Comparison of ENCODE assay signal across 8 mouse cellular contexts in genomic region chrX:155215501-155216248, GRCm38 (mm10). TPM values are rescaled to one million over a fixed set of nuclear protein-coding genes. Genes with fewer than 3 reads are reported as not detected.
DNase-seq lines count a peak whose midpoint lies in the region; ATAC-seq and TF ChIP-seq lines count a peak whose summit lies in the region.

No protein-coding gene starts in this region.

- peak overlapping the region; percentile 94 for H3K27ac ChIP-seq in cortical plate, adult 2 months (ENCODE audit: insufficient read depth, low read length)
- H3K27ac ChIP-seq in intestine, embryonic 16.5 days (ENCODE audit: low read length), result peak overlapping the region; percentile 89
- peak overlapping the region; percentile 83 for H3K27ac ChIP-seq in liver, postnatal 0 days (ENCODE audit: low read depth)
- no peak overlapping the region for H3K27ac ChIP-seq in neural tube, embryonic 14.5 days (ENCODE audit: low read depth, low read length)

- no peak for TF ChIP-seq CTCF in cortical plate, adult 2 months (IDR thresholded peaks at IDR 0.05; ENCODE audit: extremely low read depth, insufficient read depth, low read length)
- TF ChIP-seq CTCF in liver, postnatal 0 days (IDR thresholded peaks at IDR 0.05; ENCODE audit: low read depth), result no peak

- TF ChIP-seq POLR2A in cortical plate, adult 2 months (IDR thresholded peaks at IDR 0.05; ENCODE audit: extremely low read depth, insufficient read depth, low read length), result no peak

- H3K4me3 ChIP-seq in cortical plate, adult 2 months (ENCODE audit: insufficient read depth, low read length), result peak overlapping the region; percentile 79
- peak overlapping the region; percentile 61 for H3K4me3 ChIP-seq in intestine, embryonic 16.5 days (ENCODE audit: low read length)
- H3K4me3 ChIP-seq in liver, postnatal 0 days (ENCODE audit: low read depth, low read length), result peak overlapping the region; percentile 67
- peak overlapping the region; percentile 44 for H3K4me3 ChIP-seq in neural tube, embryonic 14.5 days (ENCODE audit: low read depth, low read length)

- no peaks in the 10 kb centered on the region for H3K9me3 ChIP-seq in intestine, embryonic 16.5 days (ENCODE audit: control insufficient read depth, low read length)
- no peaks in the 10 kb centered on the region for H3K9me3 ChIP-seq in liver, postnatal 0 days (ENCODE audit: low read length)
- H3K9me3 ChIP-seq in neural tube, embryonic 14.5 days (ENCODE audit: control insufficient read depth, low read length), result no peaks in the 10 kb centered on the region

- H3K27me3 ChIP-seq in intestine, embryonic 16.5 days (replicated peaks; ENCODE audit: control insufficient read depth, insufficient read depth, low read length), result no peaks in the 10 kb centered on the region
- no peaks in the 10 kb centered on the region for H3K27me3 ChIP-seq in liver, postnatal 0 days (ENCODE audit: insufficient read depth, low read length)
- H3K27me3 ChIP-seq in neural tube, embryonic 14.5 days (ENCODE audit: control insufficient read depth, insufficient read depth, low read length), result no peaks in the 10 kb centered on the region

- H3K36me3 ChIP-seq in intestine, embryonic 16.5 days (ENCODE audit: control insufficient read depth, insufficient read depth, low read length), result no peaks in the 10 kb centered on the region
- H3K36me3 ChIP-seq in liver, postnatal 0 days (replicated peaks; ENCODE audit: insufficient read depth, low read length), result 0 out of 2 replicates have a peak, but pooled peaks cover 5% of the 10 kb centered on the region
- no peaks in the 10 kb centered on the region for H3K36me3 ChIP-seq in neural tube, embryonic 14.5 days (ENCODE audit: control insufficient read depth, insufficient read depth, low read length)

- TF ChIP-seq EP300 in liver, postnatal 0 days (IDR thresholded peaks at IDR 0.05; ENCODE audit: low read depth), result no peak

- H3K4me1 ChIP-seq in cortical plate, adult 2 months (ENCODE audit: control insufficient read depth, insufficient read depth, low read length), result no peaks in the 10 kb centered on the region
- H3K4me1 ChIP-seq in intestine, embryonic 16.5 days (ENCODE audit: control insufficient read depth, insufficient read depth, low read length), result no peaks in the 10 kb centered on the region
- no peaks in the 10 kb centered on the region for H3K4me1 ChIP-seq in liver, postnatal 0 days (ENCODE audit: insufficient read depth)
- no peaks in the 10 kb centered on the region for H3K4me1 ChIP-seq in neural tube, embryonic 14.5 days (ENCODE audit: control insufficient read depth, insufficient read depth, low read length)

- 26% methylated on average over 22 of the region's 24 CpGs for WGBS in intestine, embryonic 16.5 days
- 17% methylated on average over 20 of the region's 24 CpGs for WGBS in liver, postnatal 0 days (ENCODE audit: insufficient replicate concordance)
- WGBS in neural tube, embryonic 14.5 days, result 18% methylated on average over 22 of the region's 24 CpGs

- peak; percentile 73 for ATAC-seq in intestine, embryonic 16.5 days
- peak; percentile 63 for ATAC-seq in liver, postnatal 0 days
- peak; percentile 80 for ATAC-seq in neural tube, embryonic 14.5 days (ENCODE audit: low read depth)

- H3K4me2 ChIP-seq in intestine, embryonic 16.5 days (ENCODE audit: low read depth, low read length), result peak overlapping the region; percentile 40
- H3K4me2 ChIP-seq in liver, postnatal 0 days (ENCODE audit: low read depth, low read length), result peak overlapping the region; percentile 69
- peak overlapping the region; percentile 48 for H3K4me2 ChIP-seq in neural tube, embryonic 14.5 days (ENCODE audit: low read depth, low read length)

- H3K9ac ChIP-seq in intestine, embryonic 16.5 days (ENCODE audit: low read depth, low read length), result peak overlapping the region; percentile 73
- H3K9ac ChIP-seq in liver, postnatal 0 days (replicated peaks), result peak overlapping the region; percentile 79
- H3K9ac ChIP-seq in neural tube, embryonic 14.5 days (replicated peaks; ENCODE audit: low read depth, low read length), result no peak overlapping the region; the same call in 1 of the 2 replicates

- DNase-seq in B cell, adult 2 months, result peak; percentile 50 to 58
- DNase-seq in R1 (ENCODE audit: low read depth, low spot score), result peak; percentile 33
- DNase-seq in gastrocnemius, postnatal 25 days, result peak; percentile 36
- peak; percentile 42 for DNase-seq in liver, postnatal 0 days
- no peak for DNase-seq in layer of hippocampus, adult 8-10 months (ENCODE audit: low spot score in 2 of 2)

RNA-seq across cellular contexts. Expression of gene Sat1, which starts 0.6 kb away (rescaled TPM):
- polyA plus RNA-seq in cortical plate, adult 2 months (2012; rRNA removed), result 97.3 and 98.1 TPM in 2 replicates
- 10 to 100 TPM; 24.1 to 29.2 TPM for total RNA-seq in gastrocnemius, postnatal 25 days (2021)
- polyA plus RNA-seq in intestine, embryonic 16.5 days (2015; fragmentation: Nextera tagmentation; extraction: Ambion mirVana), result 327 and 371 TPM in 2 replicates
- polyA plus RNA-seq in liver, postnatal 0 days (2015; fragmentation: Nextera tagmentation; extraction: Ambion mirVana), result 179 and 186 TPM in 2 replicates
- 63.1 and 75.1 TPM in 2 replicates for polyA plus RNA-seq in neural tube, embryonic 14.5 days (2014; fragmentation: Nextera tagmentation; extraction: Ambion mirVana)
- 10 to 100 TPM; 62.4 to 91.7 (median 78.6) TPM for total RNA-seq in layer of hippocampus, adult 8-10 months (2022)

RNA-seq across cellular contexts. Expression of gene Acot9, which starts 46.6 kb away (rescaled TPM):
- polyA plus RNA-seq in cortical plate, adult 2 months (2012; rRNA removed), result 16.3 and 18.0 TPM in 2 replicates
- 10 to 100 TPM; 23.1 to 27.8 TPM for total RNA-seq in gastrocnemius, postnatal 25 days (2021)
- 27.9 and 28.5 TPM in 2 replicates for polyA plus RNA-seq in intestine, embryonic 16.5 days (2015; fragmentation: Nextera tagmentation; extraction: Ambion mirVana)
- 8.5 and 9.1 TPM in 2 replicates for polyA plus RNA-seq in liver, postnatal 0 days (2015; fragmentation: Nextera tagmentation; extraction: Ambion mirVana)
- polyA plus RNA-seq in neural tube, embryonic 14.5 days (2014; fragmentation: Nextera tagmentation; extraction: Ambion mirVana), result 48.5 and 49.4 TPM in 2 replicates
- 10 to 100 TPM; 16.2 to 20.8 (median 17.8) TPM for total RNA-seq in layer of hippocampus, adult 8-10 months (2022)

Comparison
In these comparisons a context has a peak if more than half of its experiments do, and no peak if none do; other contexts are left out.
1. DNase-seq: peak in B cell, adult 2 months (2 of 2), R1 (single experiment), gastrocnemius, postnatal 25 days (single experiment) and liver, postnatal 0 days (single experiment); none in layer of hippocampus, adult 8-10 months (0 of 2).
2. Peak in every context shown above with its lines, with median percentiles within 50 percentile points of each other: H3K4me3 ChIP-seq, ATAC-seq and H3K4me2 ChIP-seq.